Mouse (Mus musculus) G1E (cell line): Measurements from ENCODE around the gene Prrx1.

Experiments
- CTCF ChIP-seq: IDR thresholded peaks from 2 replicates; pipeline ENCODE4 v1.5.1; 2012; ENCODE audit warnings: low read depth, low read length, inconsistent platforms, mixed read lengths
- GATA1 ChIP-seq: IDR thresholded peaks from 2 replicates; pipeline ENCODE4 v1.6.1; 2012; ENCODE audit warnings: borderline replicate concordance, low read length, inconsistent platforms, mixed read lengths
- POLR2AphosphoS5 ChIP-seq: IDR thresholded peaks from 2 replicates; pipeline ENCODE4 v1.6.1; 2012; ENCODE audit warnings: low read depth, low read length, inconsistent platforms; ENCODE audit not compliant: insufficient replicate concordance
- TAL1 ChIP-seq: conservative IDR thresholded peaks from 2 replicates; pipeline ENCODE4 v1.6.1; 2012; ENCODE audit warnings: low read depth, low read length, inconsistent platforms, mixed read lengths

- TF ChIP-seq CTCF (no peak), GATA1 (no peak), POLR2AphosphoS5 (no peak), TAL1 (no peak)
Observed at GRCm38 (mm10) chr1:163208919-163209867, 104.3 kb downstream of the Prrx1 start.
